In genomic region chr15:98616362-98617175, GRCm38 (mm10) we compare ENCODE assay signal across 9 mouse cellular contexts. TPM values are rescaled to one million over a fixed set of nuclear protein-coding genes. Genes with fewer than 3 reads are reported as not detected.
A peak's percentile ranks its signal among the peaks of the same experiment; 100 is the strongest.
DNase-seq lines count a peak whose midpoint lies in the region; ATAC-seq and TF ChIP-seq lines count a peak whose summit lies in the region.
"Had no signal": no experiment of that assay in that cellular context is flagged by ENCODE, and none has a peak within 500 bp of the region (broad histone marks: within the 10 kb centered on the region; RNA-seq: fewer than 3 reads in every experiment).

No protein-coding gene starts in this region.

- no peaks in the 10 kb centered on the region for H3K9me3 ChIP-seq in hindbrain, embryonic 10.5 days
- H3K9me3 ChIP-seq in hindbrain, embryonic 14.5 days (ENCODE audit: control insufficient read depth, low read length) = no peaks in the 10 kb centered on the region
- no peaks in the 10 kb centered on the region for H3K9me3 ChIP-seq in embryonic facial prominence, embryonic 15.5 days (replicated peaks)
- H3K9me3 ChIP-seq in liver, postnatal 0 days (ENCODE audit: low read length) = no peaks in the 10 kb centered on the region

- H3K27ac ChIP-seq in hindbrain, embryonic 10.5 days = 0 out of 2 replicates have a peak overlapping the region, but pooled peaks have one; percentile 62
- no peak overlapping the region for H3K27ac ChIP-seq in hindbrain, embryonic 14.5 days
- H3K27ac ChIP-seq in embryonic facial prominence, embryonic 15.5 days (replicated peaks) = no peak overlapping the region
- no peak overlapping the region for H3K27ac ChIP-seq in liver, postnatal 0 days (ENCODE audit: low read depth)
- no peak overlapping the region for H3K27ac ChIP-seq in left cerebral cortex, adult 2 months

- no peak overlapping the region for H3K4me2 ChIP-seq in hindbrain, embryonic 14.5 days (replicated peaks)
- peak overlapping the region; percentile 26; the same call in 1 of the 2 replicates for H3K4me2 ChIP-seq in embryonic facial prominence, embryonic 15.5 days (replicated peaks)
- H3K4me2 ChIP-seq in liver, postnatal 0 days (ENCODE audit: low read depth, low read length) = peak overlapping the region; percentile 44

- H3K4me3 ChIP-seq in hindbrain, embryonic 10.5 days = peak overlapping the region; percentile 26; the same call in 1 of the 2 replicates
- no peak overlapping the region for H3K4me3 ChIP-seq in hindbrain, embryonic 14.5 days (replicated peaks; ENCODE audit: low read length)
- H3K4me3 ChIP-seq in embryonic facial prominence, embryonic 15.5 days (replicated peaks) = no peak overlapping the region
- 0 out of 2 replicates have a peak overlapping the region, but pooled peaks have one; percentile 17 for H3K4me3 ChIP-seq in liver, postnatal 0 days (ENCODE audit: low read depth, low read length)
- H3K4me3 ChIP-seq in left cerebral cortex, adult 2 months = no peak overlapping the region

- H3K4me1 ChIP-seq in hindbrain, embryonic 10.5 days (replicated peaks) = peaks cover 26% of the 10 kb centered on the region
- H3K4me1 ChIP-seq in hindbrain, embryonic 14.5 days (replicated peaks; ENCODE audit: control insufficient read depth, insufficient read depth, low read length) = no peaks in the 10 kb centered on the region
- peaks cover 19% of the 10 kb centered on the region for H3K4me1 ChIP-seq in embryonic facial prominence, embryonic 15.5 days
- H3K4me1 ChIP-seq in liver, postnatal 0 days (ENCODE audit: insufficient read depth) = peaks cover 4% of the 10 kb centered on the region

- intact Hi-C loops in left cerebral cortex, adult 2 months (cut with DNase I) = loop anchor here (1.0 to 2.0 kb wide), 2 partner anchors 36 to 106 kb away; no protein-coding TSS in a partner anchor

- peak; percentile 15 for DNase-seq in hindbrain, embryonic 10.5 days (ENCODE audit: low spot score)
- no peak for DNase-seq in hindbrain, embryonic 14.5 days (ENCODE audit: low spot score)
- peak; percentile 55 for DNase-seq in kidney, adult 18-20 months
- no peak for DNase-seq in liver, postnatal 0 days
- DNase-seq in adrenal gland, postnatal 4 days (ENCODE audit: low spot score in 2 of 2) = no peak
- no peak for DNase-seq in left cerebral cortex, adult 2 months (ENCODE audit: extremely low spot score in 1 of 2, low spot score in 2 of 2)
- no peak for DNase-seq in layer of hippocampus, postnatal 14 days (ENCODE audit: low spot score in 2 of 2)

- peaks cover 10% of the 10 kb centered on the region; the same call in 1 of the 2 replicates for H3K27me3 ChIP-seq in hindbrain, embryonic 10.5 days (ENCODE audit: insufficient read depth, poor library complexity, severe bottlenecking)
- H3K27me3 ChIP-seq in hindbrain, embryonic 14.5 days (ENCODE audit: control insufficient read depth, insufficient read depth, low read length) = no peaks in the 10 kb centered on the region
- no peaks in the 10 kb centered on the region for H3K27me3 ChIP-seq in embryonic facial prominence, embryonic 15.5 days
- H3K27me3 ChIP-seq in liver, postnatal 0 days (ENCODE audit: insufficient read depth, low read length) = peaks cover 7% of the 10 kb centered on the region; the same call in 1 of the 2 replicates

- no peaks in the 10 kb centered on the region for H3K36me3 ChIP-seq in hindbrain, embryonic 10.5 days
- no peaks in the 10 kb centered on the region for H3K36me3 ChIP-seq in hindbrain, embryonic 14.5 days (replicated peaks; ENCODE audit: control insufficient read depth, insufficient read depth)
- no peaks in the 10 kb centered on the region for H3K36me3 ChIP-seq in embryonic facial prominence, embryonic 15.5 days
- H3K36me3 ChIP-seq in liver, postnatal 0 days (replicated peaks; ENCODE audit: insufficient read depth, low read length) = no peaks in the 10 kb centered on the region

- 49% methylated on average over 20 of the region's 20 CpGs for WGBS in hindbrain, embryonic 10.5 days
- WGBS in hindbrain, embryonic 14.5 days = 47% methylated on average over 20 of the region's 20 CpGs
- 33% methylated on average over 20 of the region's 20 CpGs for WGBS in embryonic facial prominence, embryonic 15.5 days
- 52% methylated on average over 20 of the region's 20 CpGs for WGBS in liver, postnatal 0 days (ENCODE audit: insufficient replicate concordance)

- H3K9ac ChIP-seq in hindbrain, embryonic 14.5 days = no peak overlapping the region
- no peak overlapping the region for H3K9ac ChIP-seq in embryonic facial prominence, embryonic 15.5 days
- H3K9ac ChIP-seq in liver, postnatal 0 days (replicated peaks) = peak overlapping the region; percentile 34; the same call in 1 of the 2 replicates

- TF ChIP-seq CTCF in liver, postnatal 0 days (IDR thresholded peaks at IDR 0.05; ENCODE audit: low read depth) = no peak
- no peak for TF ChIP-seq CTCF in left cerebral cortex, adult 2 months (IDR thresholded peaks at IDR 0.05)

- no peak for TF ChIP-seq EP300 in liver, postnatal 0 days (IDR thresholded peaks at IDR 0.05; ENCODE audit: low read depth)

- no peak for ATAC-seq in hindbrain, embryonic 14.5 days (ENCODE audit: low FRiP score)
- ATAC-seq in embryonic facial prominence, embryonic 15.5 days (ENCODE audit: insufficient number of reproducible peaks, low FRiP score, low TSS enrichment, low read depth) = no peak
- peak; percentile 66 for ATAC-seq in liver, postnatal 0 days

RNA-seq across cellular contexts. Expression of gene Adcy6, which starts 6.7 kb away (rescaled TPM):
- polyA plus RNA-seq in hindbrain, embryonic 10.5 days (2016; fragmentation: Nextera tagmentation; extraction: Ambion mirVana) = 11.6 and 12.0 TPM in 2 replicates
- 8.4 and 11.0 TPM in 2 replicates for polyA plus RNA-seq in hindbrain, embryonic 14.5 days (2014; fragmentation: Nextera tagmentation; extraction: Ambion mirVana)
- polyA plus RNA-seq in embryonic facial prominence, embryonic 15.5 days (2015; fragmentation: Nextera tagmentation; extraction: Ambion mirVana) = 18.1 and 19.6 TPM in 2 replicates
- 5.3 and 7.7 TPM in 2 replicates for polyA plus RNA-seq in liver, postnatal 0 days (2015; fragmentation: Nextera tagmentation; extraction: Ambion mirVana)
- total RNA-seq in adrenal gland, postnatal 4 days (2021) = 10 to 100 TPM; 78.0 to 83.3 TPM
- 10 to 100 TPM; 52.7 to 57.4 TPM for total RNA-seq in left cerebral cortex, adult 2 months (2021)
- 10 to 100 TPM; 45.1 to 45.3 TPM for total RNA-seq in layer of hippocampus, postnatal 14 days (2021)

RNA-seq across cellular contexts. Expression of gene Cacnb3, which starts 14.1 kb away (rescaled TPM):
- 38.8 and 58.6 TPM in 2 replicates for polyA plus RNA-seq in hindbrain, embryonic 10.5 days (2016; fragmentation: Nextera tagmentation; extraction: Ambion mirVana)
- polyA plus RNA-seq in hindbrain, embryonic 14.5 days (2014; fragmentation: Nextera tagmentation; extraction: Ambion mirVana) = 98.3 and 101 TPM in 2 replicates
- 45.7 and 48.2 TPM in 2 replicates for polyA plus RNA-seq in embryonic facial prominence, embryonic 15.5 days (2015; fragmentation: Nextera tagmentation; extraction: Ambion mirVana)
- 0.38 and 0.58 TPM in 2 replicates for polyA plus RNA-seq in liver, postnatal 0 days (2015; fragmentation: Nextera tagmentation; extraction: Ambion mirVana)
- total RNA-seq in adrenal gland, postnatal 4 days (2021) = 10 to 100 TPM; 28.6 to 34.5 TPM
- 100 to 1,000 TPM; 271 to 291 TPM for total RNA-seq in left cerebral cortex, adult 2 months (2021)
- total RNA-seq in layer of hippocampus, postnatal 14 days (2021) = 100 to 1,000 TPM; 159 to 168 TPM
- total RNA-seq: neutrophil, adult 5-6 weeks had no signal

RNA-seq across cellular contexts. Expression of gene 4930415O20Rik, which starts 45.8 kb away (rescaled TPM):
- not detected in 2 replicates for polyA plus RNA-seq in hindbrain, embryonic 10.5 days (2016; fragmentation: Nextera tagmentation; extraction: Ambion mirVana)
- polyA plus RNA-seq in hindbrain, embryonic 14.5 days (2014; fragmentation: Nextera tagmentation; extraction: Ambion mirVana) = not detected in 2 replicates
- 0.43 TPM in 1 of 2 replicates, not detected in the other for polyA plus RNA-seq in embryonic facial prominence, embryonic 15.5 days (2015; fragmentation: Nextera tagmentation; extraction: Ambion mirVana)
- polyA plus RNA-seq in liver, postnatal 0 days (2015; fragmentation: Nextera tagmentation; extraction: Ambion mirVana) = not detected in 2 replicates
- under 1 TPM in 1 of 2 experiments, not detected in 1; 0.62 TPM for total RNA-seq in adrenal gland, postnatal 4 days (2021)
- total RNA-seq in left cerebral cortex, adult 2 months (2021) = not detected
- total RNA-seq in layer of hippocampus, postnatal 14 days (2021) = not detected
- total RNA-seq: neutrophil, adult 5-6 weeks had no signal

RNA-seq across cellular contexts. Expression of gene Ccnt1, which starts 45.8 kb away (rescaled TPM):
- 53.7 and 57.6 TPM in 2 replicates for polyA plus RNA-seq in hindbrain, embryonic 10.5 days (2016; fragmentation: Nextera tagmentation; extraction: Ambion mirVana)
- 59.8 and 65.1 TPM in 2 replicates for polyA plus RNA-seq in hindbrain, embryonic 14.5 days (2014; fragmentation: Nextera tagmentation; extraction: Ambion mirVana)
- 54.7 and 57.5 TPM in 2 replicates for polyA plus RNA-seq in embryonic facial prominence, embryonic 15.5 days (2015; fragmentation: Nextera tagmentation; extraction: Ambion mirVana)
- 14.9 and 17.0 TPM in 2 replicates for polyA plus RNA-seq in liver, postnatal 0 days (2015; fragmentation: Nextera tagmentation; extraction: Ambion mirVana)
- 10 to 100 TPM; 52.8 to 65.1 TPM for total RNA-seq in adrenal gland, postnatal 4 days (2021)
- 10 to 100 TPM; 40.3 to 45.8 TPM for total RNA-seq in left cerebral cortex, adult 2 months (2021)
- total RNA-seq in layer of hippocampus, postnatal 14 days (2021) = 10 to 100 TPM; 43.9 to 44.7 TPM

RNA-seq across cellular contexts. Expression of gene Ddx23, which starts 46.1 kb away (rescaled TPM):
- polyA plus RNA-seq in hindbrain, embryonic 10.5 days (2016; fragmentation: Nextera tagmentation; extraction: Ambion mirVana) = 22.8 and 23.8 TPM in 2 replicates
- polyA plus RNA-seq in hindbrain, embryonic 14.5 days (2014; fragmentation: Nextera tagmentation; extraction: Ambion mirVana) = 22.5 and 24.2 TPM in 2 replicates
- 25.1 and 27.9 TPM in 2 replicates for polyA plus RNA-seq in embryonic facial prominence, embryonic 15.5 days (2015; fragmentation: Nextera tagmentation; extraction: Ambion mirVana)
- 4.7 and 9.2 TPM in 2 replicates for polyA plus RNA-seq in liver, postnatal 0 days (2015; fragmentation: Nextera tagmentation; extraction: Ambion mirVana)
- total RNA-seq in adrenal gland, postnatal 4 days (2021) = 10 to 100 TPM; 76.4 to 85.9 TPM
- total RNA-seq in left cerebral cortex, adult 2 months (2021) = 10 to 100 TPM; 84.4 to 90.2 TPM
- total RNA-seq in layer of hippocampus, postnatal 14 days (2021) = 10 to 100 TPM; 60.3 to 70.2 TPM

Comparison
In these comparisons a context has a peak if more than half of its experiments do, and no peak if none do; other contexts are left out.
1. DNase-seq: peak in hindbrain, embryonic 10.5 days (single experiment) and kidney, adult 18-20 months (single experiment); none in hindbrain, embryonic 14.5 days (single experiment), liver, postnatal 0 days (single experiment), adrenal gland, postnatal 4 days (0 of 2), left cerebral cortex, adult 2 months (0 of 2) and layer of hippocampus, postnatal 14 days (0 of 2).
2. H3K4me3 ChIP-seq: peak in hindbrain, embryonic 10.5 days (single experiment) and liver, postnatal 0 days (single experiment); none in hindbrain, embryonic 14.5 days (single experiment), embryonic facial prominence, embryonic 15.5 days (single experiment) and left cerebral cortex, adult 2 months (single experiment).
3. RNA of gene Cacnb3, which starts 14.1 kb away (polyA plus RNA-seq): 98.3 to 101 TPM in hindbrain, embryonic 14.5 days, 38.8 to 58.6 TPM in hindbrain, embryonic 10.5 days and 45.7 to 48.2 TPM in embryonic facial prominence, embryonic 15.5 days; 0.38 to 0.58 TPM in liver, postnatal 0 days; every median in the first group is over 10 times any median in the second.